ENCODE assay signal across 8 mouse cellular contexts in genomic region chr11:29173706-29174436, GRCm38 (mm10). TPM values are rescaled to one million over a fixed set of nuclear protein-coding genes. Genes with fewer than 3 reads are reported as not detected.
DNase-seq lines count a peak whose midpoint lies in the region; ATAC-seq and TF ChIP-seq lines count a peak whose summit lies in the region.

No protein-coding gene starts in this region.

- no peak for ATAC-seq in kidney, embryonic 16.5 days (ENCODE audit: low FRiP score, low TSS enrichment)
- ATAC-seq in hindbrain, embryonic 12.5 days (ENCODE audit: low FRiP score): no peak
- no peak for ATAC-seq in midbrain, embryonic 15.5 days (replicated peaks)
- no peak for ATAC-seq in activated CD4-positive, CD25-positive, alpha-beta regulatory T cell, adult 4 months

- H3K4me3 ChIP-seq in kidney, embryonic 16.5 days (ENCODE audit: low read length): peak overlapping the region; percentile 97
- H3K4me3 ChIP-seq in bone marrow macrophage, adult 2 months (ENCODE audit: insufficient read depth, low read length): peak overlapping the region; percentile 85
- H3K4me3 ChIP-seq in hindbrain, embryonic 12.5 days: peak overlapping the region; percentile 94
- H3K4me3 ChIP-seq in midbrain, embryonic 15.5 days: peak overlapping the region; percentile 80

- no peaks in the 10 kb centered on the region for H3K36me3 ChIP-seq in kidney, embryonic 16.5 days (ENCODE audit: insufficient read depth, low read length)
- H3K36me3 ChIP-seq in hindbrain, embryonic 12.5 days: no peaks in the 10 kb centered on the region
- H3K36me3 ChIP-seq in midbrain, embryonic 15.5 days (replicated peaks): no peaks in the 10 kb centered on the region

- DNase-seq in kidney, postnatal 25 days: no peak
- no peak for DNase-seq in kidney, postnatal 10 days
- DNase-seq in urinary bladder, postnatal 14 days (ENCODE audit: low spot score): no peak

- peaks cover 9% of the 10 kb centered on the region for H3K4me1 ChIP-seq in kidney, embryonic 16.5 days (ENCODE audit: insufficient read depth, low read length)
- H3K4me1 ChIP-seq in bone marrow macrophage, adult 2 months (ENCODE audit: control insufficient read depth, insufficient read depth, low read length): peaks cover 7% of the 10 kb centered on the region
- H3K4me1 ChIP-seq in hindbrain, embryonic 12.5 days: peaks cover 16% of the 10 kb centered on the region
- peaks cover 27% of the 10 kb centered on the region for H3K4me1 ChIP-seq in midbrain, embryonic 15.5 days

- H3K9ac ChIP-seq in kidney, embryonic 16.5 days (replicated peaks; ENCODE audit: low read length): peak overlapping the region; percentile 99
- peak overlapping the region; percentile 93 for H3K9ac ChIP-seq in hindbrain, embryonic 12.5 days
- peak overlapping the region; percentile 89 for H3K9ac ChIP-seq in midbrain, embryonic 15.5 days

- TF ChIP-seq CTCF in bone marrow macrophage, adult 2 months (IDR thresholded peaks at IDR 0.05; ENCODE audit: low read depth, low read length): no peak

- H3K4me2 ChIP-seq in kidney, embryonic 16.5 days (replicated peaks; ENCODE audit: low read depth, low read length): peak overlapping the region; percentile 81
- H3K4me2 ChIP-seq in hindbrain, embryonic 12.5 days (replicated peaks): peak overlapping the region; percentile 68
- peak overlapping the region; percentile 78 for H3K4me2 ChIP-seq in midbrain, embryonic 15.5 days

- no peaks in the 10 kb centered on the region for H3K9me3 ChIP-seq in kidney, embryonic 16.5 days (ENCODE audit: low read length)
- no peaks in the 10 kb centered on the region for H3K9me3 ChIP-seq in hindbrain, embryonic 12.5 days (replicated peaks)
- H3K9me3 ChIP-seq in midbrain, embryonic 15.5 days: no peaks in the 10 kb centered on the region

- peak overlapping the region; percentile 98 for H3K27ac ChIP-seq in kidney, embryonic 16.5 days (ENCODE audit: low read length)
- no peak overlapping the region; the same call in 1 of the 2 replicates for H3K27ac ChIP-seq in bone marrow macrophage, adult 2 months (ENCODE audit: insufficient read depth, low read depth, low read length)
- H3K27ac ChIP-seq in hindbrain, embryonic 12.5 days: peak overlapping the region; percentile 94
- peak overlapping the region; percentile 96 for H3K27ac ChIP-seq in midbrain, embryonic 15.5 days

- WGBS in kidney, embryonic 16.5 days: 2% methylated on average over 13 of the region's 13 CpGs
- WGBS in hindbrain, embryonic 12.5 days: 5% methylated on average over 13 of the region's 13 CpGs
- 5% methylated on average over 13 of the region's 13 CpGs for WGBS in midbrain, embryonic 15.5 days

- TF ChIP-seq POLR2A in bone marrow macrophage, adult 2 months (IDR thresholded peaks at IDR 0.05; ENCODE audit: borderline replicate concordance, low read depth, low read length): no peak

- H3K27me3 ChIP-seq in kidney, embryonic 16.5 days (ENCODE audit: insufficient read depth, low read length): no peaks in the 10 kb centered on the region
- no peaks in the 10 kb centered on the region for H3K27me3 ChIP-seq in hindbrain, embryonic 12.5 days
- no peaks in the 10 kb centered on the region for H3K27me3 ChIP-seq in midbrain, embryonic 15.5 days (replicated peaks)

RNA-seq across cellular contexts. Expression of gene Ppp4r3b, which starts 1.2 kb away (rescaled TPM):
- 82.6 and 90.8 TPM in 2 replicates for polyA plus RNA-seq in kidney, embryonic 16.5 days (2015; fragmentation: Nextera tagmentation; extraction: Ambion mirVana)
- polyA plus RNA-seq in bone marrow macrophage, adult 2 months (2012; ENCODE audit: insufficient read depth, insufficient read length, missing spikeins): 42.5 and 49.7 TPM in 2 replicates
- polyA plus RNA-seq in hindbrain, embryonic 12.5 days (2016; fragmentation: Nextera tagmentation; extraction: Ambion mirVana): 106 and 114 TPM in 2 replicates
- 67.2 and 73.3 TPM in 2 replicates for polyA plus RNA-seq in midbrain, embryonic 15.5 days (2015; fragmentation: Nextera tagmentation; extraction: Ambion mirVana)
- polyA plus RNA-seq in activated CD4-positive, CD25-positive, alpha-beta regulatory T cell, adult 4 months (2017; shearing (Covaris generic)): 100 to 1,000 TPM; 111 to 115 TPM

RNA-seq across cellular contexts. Expression of gene Pnpt1, which starts 43.3 kb away (rescaled TPM):
- 45.0 and 46.1 TPM in 2 replicates for polyA plus RNA-seq in kidney, embryonic 16.5 days (2015; fragmentation: Nextera tagmentation; extraction: Ambion mirVana)
- polyA plus RNA-seq in bone marrow macrophage, adult 2 months (2012; ENCODE audit: insufficient read depth, insufficient read length, missing spikeins): 22.5 and 24.9 TPM in 2 replicates
- 33.6 and 33.7 TPM in 2 replicates for polyA plus RNA-seq in hindbrain, embryonic 12.5 days (2016; fragmentation: Nextera tagmentation; extraction: Ambion mirVana)
- 23.3 and 25.7 TPM in 2 replicates for polyA plus RNA-seq in midbrain, embryonic 15.5 days (2015; fragmentation: Nextera tagmentation; extraction: Ambion mirVana)
- polyA plus RNA-seq in activated CD4-positive, CD25-positive, alpha-beta regulatory T cell, adult 4 months (2017; shearing (Covaris generic)): 10 to 100 TPM; 31.6 to 40.2 TPM
